Mouse (Mus musculus) liver, embryonic 13.5 days (tissue): ENCODE results near the gene Gm17606. TPM values are rescaled to one million over a fixed set of nuclear protein-coding genes. Genes with fewer than 3 reads are reported as not detected.

Experiments
- ATAC-seq: fragments of 200-750 bp; cut with Nextera tagmentation; 2 replicates; pipeline ENCODE4 v1.8.0; 2017; ENCODE audit warnings: low read depth, mild to moderate bottlenecking, moderate number of reproducible peaks, moderate library complexity
- DNase-seq: peaks from one replicate; pipeline ENCODE4 v3.0.0; 2022
- H3K27ac ChIP-seq: fragments of 300-500 bp; sonication (generic); 2 replicates; pipeline ENCODE4 v1.5.1; 2015; ENCODE audit warnings: moderate library complexity, mild to moderate bottlenecking, inconsistent platforms
- H3K27me3 ChIP-seq: fragments of 300-500 bp; sonication (generic); 2 replicates; pipeline ENCODE4 v1.6.1; 2015; ENCODE audit warnings: mild to moderate bottlenecking, inconsistent platforms
- H3K36me3 ChIP-seq: fragments of 300-500 bp; sonication (generic); 2 replicates; pipeline ENCODE4 v1.6.1; 2015; ENCODE audit warnings: mild to moderate bottlenecking, inconsistent platforms
- H3K4me1 ChIP-seq: fragments of 300-500 bp; sonication (generic); replicated peaks from 2 replicates; pipeline ENCODE4 v1.6.1; 2015; ENCODE audit warnings: inconsistent platforms
- H3K4me2 ChIP-seq: fragments of 300-500 bp; sonication (generic); 2 replicates; pipeline ENCODE4 v1.6.1; 2015; ENCODE audit warnings: inconsistent platforms, mild to moderate bottlenecking, moderate library complexity
- H3K4me3 ChIP-seq: fragments of 300-500 bp; sonication (generic); replicated peaks from 2 replicates; pipeline ENCODE4 v1.5.1; 2015; ENCODE audit warnings: mild to moderate bottlenecking, inconsistent platforms
- H3K9ac ChIP-seq: fragments of 300-500 bp; sonication (generic); 2 replicates; pipeline ENCODE4 v1.6.1; 2015; ENCODE audit warnings: mild to moderate bottlenecking, inconsistent platforms
- H3K9me3 ChIP-seq: fragments of 300-500 bp; sonication (generic); replicated peaks from 2 replicates; pipeline ENCODE4 v1.6.1; 2016; ENCODE audit warnings: inconsistent platforms
- WGBS: fragments of 180-500 bp; shearing (Covaris S2); methylation state at CpG from one replicate; pipeline ENCODE4 v1.1.7; 2015; ENCODE audit not compliant: insufficient replicate concordance; 5-methylcytosine and 5-hydroxymethylcytosine counted together
- polyA plus RNA-seq: library from polyadenylated mRNA; unstranded; fragments of >200 nt; fragmentation: Nextera tagmentation; extraction: Ambion mirVana; gene quantifications from 2 replicates; pipeline ENCODE4 v1.2.1, GENCODE M21; 2015

Gm17606 gene
- polyA plus RNA-seq, 1 experiment from 2014 or later, result not detected

GRCm38 (mm10) chr14:54669381-54669780 is 28.6 kb downstream of the Gm17606 start:
- Histone ChIP-seq H3K27ac (no peak overlapping the region), H3K9ac (no peak overlapping the region), H3K4me2 (no peak overlapping the region), H3K27me3 (no peaks in the 10 kb centered on the region), H3K4me3 (no peak overlapping the region), H3K9me3 (no peaks in the 10 kb centered on the region), H3K36me3 (peaks cover 76% of the 10 kb centered on the region), H3K4me1 (no peaks in the 10 kb centered on the region)
- ATAC-seq (peak; percentile 39; the same call in 1 of the 2 replicates), DNase-seq (no peak)
- 68% methylated on average over 4 of the region's 4 CpGs for WGBS

GRCm38 (mm10) chr14:54674317-54674716 is 33.6 kb downstream of the Gm17606 start:
- ATAC-seq (no peak), DNase-seq (no peak)
- Histone ChIP-seq H3K4me2 (no peak overlapping the region), H3K9me3 (no peaks in the 10 kb centered on the region), H3K4me1 (no peaks in the 10 kb centered on the region), H3K9ac (no peak overlapping the region), H3K27ac (no peak overlapping the region), H3K36me3 (peaks cover 72% of the 10 kb centered on the region), H3K27me3 (no peaks in the 10 kb centered on the region), H3K4me3 (no peak overlapping the region)
- 39% methylated on average over 2 of the region's 2 CpGs for WGBS

- ATAC-seq, result no peak
- H3K27me3 ChIP-seq, result no peaks in the 10 kb centered on the region
- H3K4me3 ChIP-seq, result no peak overlapping the region
- H3K27ac ChIP-seq, result no peak overlapping the region
- no peaks in the 10 kb centered on the region for H3K4me1 ChIP-seq
- H3K9ac ChIP-seq, result no peak overlapping the region
- H3K4me2 ChIP-seq, result no peak overlapping the region
- no peaks in the 10 kb centered on the region for H3K9me3 ChIP-seq
- 77% methylated on average over 5 of the region's 5 CpGs for WGBS
- peaks cover 78% of the 10 kb centered on the region for H3K36me3 ChIP-seq
- DNase-seq, result no peak
Observed at GRCm38 (mm10) chr14:54676290-54676689, 35.5 kb downstream of the Gm17606 start.

GRCm38 (mm10) chr14:54678657-54679304 is 38.0 kb downstream of the Gm17606 start:
- 82% methylated on average over 16 of the region's 16 CpGs for WGBS
- no peak for DNase-seq
- ATAC-seq, result peak; percentile 64
- no peaks in the 10 kb centered on the region for H3K27me3 ChIP-seq
- peaks cover 21% of the 10 kb centered on the region for H3K4me1 ChIP-seq
- no peak overlapping the region for H3K9ac ChIP-seq
- no peak overlapping the region for H3K4me2 ChIP-seq
- H3K36me3 ChIP-seq, result peaks cover 80% of the 10 kb centered on the region
- H3K27ac ChIP-seq, result no peak overlapping the region
- H3K9me3 ChIP-seq, result no peaks in the 10 kb centered on the region
- H3K4me3 ChIP-seq, result no peak overlapping the region

GRCm38 (mm10) chr14:54682396-54682795 is 41.6 kb downstream of the Gm17606 start:
- Histone ChIP-seq H3K9me3 (no peaks in the 10 kb centered on the region), H3K27me3 (no peaks in the 10 kb centered on the region), H3K9ac (no peak overlapping the region), H3K4me2 (no peak overlapping the region), H3K4me1 (peaks cover 36% of the 10 kb centered on the region), H3K27ac (no peak overlapping the region), H3K36me3 (peaks cover 58% of the 10 kb centered on the region), H3K4me3 (no peak overlapping the region)
- DNase-seq (no peak), ATAC-seq (no peak)
- 76% methylated on average over 3 of the region's 3 CpGs for WGBS

GRCm38 (mm10) chr14:54685471-54685870 is 44.7 kb downstream of the Gm17606 start:
- Histone ChIP-seq H3K36me3 (peaks cover 56% of the 10 kb centered on the region), H3K9ac (peak overlapping the region; percentile 91), H3K4me2 (peak overlapping the region; percentile 71), H3K4me1 (peaks cover 55% of the 10 kb centered on the region), H3K27ac (peak overlapping the region; percentile 99), H3K27me3 (no peaks in the 10 kb centered on the region), H3K9me3 (no peaks in the 10 kb centered on the region), H3K4me3 (peak overlapping the region; percentile 78)
- DNase-seq (no peak), ATAC-seq (peak; percentile 6)
- 4% methylated on average over 8 of the region's 8 CpGs for WGBS

GRCm38 (mm10) chr14:54686063-54686521 is 45.3 kb downstream of the Gm17606 start, which contains the start of gene 1700123O20Rik:
1700123O20Rik (plus strand) TSS chr14:54686216.
- peak within 1 kb of the TSS; percentile 91 for H3K9ac ChIP-seq
- H3K27me3 ChIP-seq, result no peaks in the 10 kb centered on the region
- peaks cover 55% of the 10 kb centered on the region for H3K4me1 ChIP-seq
- DNase-seq (peak; percentile 89), ATAC-seq (peak; percentile 85)
- peaks cover 58% of the 10 kb centered on the region for H3K36me3 ChIP-seq
- no peaks in the 10 kb centered on the region for H3K9me3 ChIP-seq
- H3K27ac ChIP-seq, result peak within 1 kb of the TSS; percentile 99
- peak within 1 kb of the TSS; percentile 71 for H3K4me2 ChIP-seq
- WGBS, result 0% methylated on average over 41 of the region's 41 CpGs
- H3K4me3 ChIP-seq, result peak within 1 kb of the TSS; percentile 78

GRCm38 (mm10) chr14:54686522-54687143 is 45.9 kb downstream of the Gm17606 start, which contains the start of gene Acin1:
Acin1 (minus strand) TSS chr14:54686931.
- H3K27ac ChIP-seq, result peak within 1 kb of the TSS; percentile 99
- no peaks in the 10 kb centered on the region for H3K9me3 ChIP-seq
- DNase-seq, result peak; percentile 99
- peaks cover 55% of the 10 kb centered on the region for H3K4me1 ChIP-seq
- under 1% methylated on average over 44 of the region's 44 CpGs for WGBS
- H3K9ac ChIP-seq, result peak within 1 kb of the TSS; percentile 91
- peaks cover 55% of the 10 kb centered on the region for H3K36me3 ChIP-seq
- H3K4me3 ChIP-seq, result peak within 1 kb of the TSS; percentile 78
- no peaks in the 10 kb centered on the region for H3K27me3 ChIP-seq
- H3K4me2 ChIP-seq, result peak within 1 kb of the TSS; percentile 71
- peak; percentile 89 for ATAC-seq

GRCm38 (mm10) chr14:54687251-54687650 is 46.5 kb downstream of the Gm17606 start:
- Histone ChIP-seq H3K4me2 (peak overlapping the region; percentile 71), H3K4me1 (peaks cover 49% of the 10 kb centered on the region), H3K4me3 (peak overlapping the region; percentile 78), H3K36me3 (peaks cover 49% of the 10 kb centered on the region), H3K9me3 (no peaks in the 10 kb centered on the region), H3K9ac (peak overlapping the region; percentile 91), H3K27me3 (no peaks in the 10 kb centered on the region), H3K27ac (peak overlapping the region; percentile 99)
- no peak for DNase-seq
- ATAC-seq, result no peak
- 2% methylated on average over 8 of the region's 8 CpGs for WGBS

GRCm38 (mm10) chr14:54695042-54695441 is 54.3 kb downstream of the Gm17606 start:
- WGBS, result 61% methylated on average over 6 of the region's 6 CpGs
- Histone ChIP-seq H3K36me3 (peaks cover 22% of the 10 kb centered on the region), H3K4me2 (no peak overlapping the region), H3K9ac (no peak overlapping the region), H3K27me3 (peaks cover 5% of the 10 kb centered on the region; the same call in 1 of the 2 replicates), H3K4me1 (peaks cover 10% of the 10 kb centered on the region), H3K9me3 (no peaks in the 10 kb centered on the region), H3K27ac (no peak overlapping the region), H3K4me3 (no peak overlapping the region)
- no peak for ATAC-seq
- DNase-seq, result no peak

GRCm38 (mm10) chr14:54696752-54697151 is 56.0 kb downstream of the Gm17606 start:
- Histone ChIP-seq H3K27ac (no peak overlapping the region), H3K4me2 (no peak overlapping the region), H3K9me3 (no peaks in the 10 kb centered on the region), H3K36me3 (peaks cover 11% of the 10 kb centered on the region; the same call in 1 of the 2 replicates), H3K4me1 (peaks cover 10% of the 10 kb centered on the region), H3K27me3 (peaks cover 8% of the 10 kb centered on the region; the same call in 1 of the 2 replicates), H3K4me3 (no peak overlapping the region), H3K9ac (no peak overlapping the region)
- ATAC-seq (no peak), DNase-seq (no peak)
- 75% methylated on average over 4 of the region's 4 CpGs for WGBS
